Mouse (Mus musculus) spleen, adult 2 months (tissue): ENCODE measurements at regions not wholly inside any gene's neighbourhood (a gene's known extent, or its start where the extent isn't known, plus 50 kb on each side); places are given as distances from the start of the nearest gene placed in this dataset.

Source experiments
- DNase-seq, 2 experiments: peaks; one replicate each; pipeline versions ENCODE4 v3.0.0 to v3.0.0-alpha.2; 2012 to 2021; ENCODE audit warnings: low spot score in 2 of 2, low read depth in 1 of 2
- H3K27ac ChIP-seq: fragments of 200-500 bp; 2 replicates; pipeline ENCODE4 v1.5.1; 2012; ENCODE audit warnings: low read length, inconsistent platforms; ENCODE audit not compliant: insufficient read depth
- H3K27me3 ChIP-seq: fragments of 200-500 bp; 2 replicates; pipeline ENCODE4 v1.6.1; 2012; ENCODE audit warnings: mild to moderate bottlenecking, moderate library complexity, low read length, inconsistent platforms; ENCODE audit not compliant: control insufficient read depth, insufficient read depth
- H3K36me3 ChIP-seq: fragments of 200-500 bp; 2 replicates; pipeline ENCODE4 v1.6.1; 2012; ENCODE audit warnings: mild to moderate bottlenecking, low read length, inconsistent platforms; ENCODE audit not compliant: control insufficient read depth, insufficient read depth
- H3K4me1 ChIP-seq: fragments of 200-500 bp; 2 replicates; pipeline ENCODE4 v1.6.1; 2011; ENCODE audit warnings: inconsistent platforms; ENCODE audit not compliant: control insufficient read depth, insufficient read depth, insufficient read length
- H3K4me3 ChIP-seq: fragments of 200-500 bp; 2 replicates; pipeline ENCODE4 v1.5.1; 2011; ENCODE audit warnings: mild to moderate bottlenecking, inconsistent platforms; ENCODE audit not compliant: insufficient read depth, insufficient read length; ENCODE audit errors: extremely low read depth
- CTCF ChIP-seq: fragments of 200-500 bp; IDR thresholded peaks from 2 replicates; pipeline ENCODE4 v1.5.1; 2011; ENCODE audit warnings: mild to moderate bottlenecking, inconsistent platforms; ENCODE audit not compliant: insufficient read depth, insufficient read length, insufficient replicate concordance; ENCODE audit errors: extremely low read depth
- POLR2A ChIP-seq: fragments of 200-500 bp; IDR thresholded peaks from 2 replicates; pipeline ENCODE4 v1.6.1; 2011; ENCODE audit warnings: low read depth, low read length, inconsistent platforms
- whole genome bisulfite sequencing: fragments of 180-500 bp; shearing (Covaris S2); methylation state at CpG from one replicate; pipeline ENCODE4 v1.1.7; 2018; 5-methylcytosine and 5-hydroxymethylcytosine counted together

GRCm38 (mm10) chr2:75484951-75485350, 174.1 kb upstream of the Hnrnpa3 start:
- TF ChIP-seq POLR2A (no peak), CTCF (no peak)
- no peak for DNase-seq
- 75% methylated on average over 10 of the region's 10 CpGs for WGBS
- Histone ChIP-seq H3K4me1 (no peaks in the 10 kb centered on the region), H3K27ac (no peak overlapping the region), H3K4me3 (no peak overlapping the region), H3K36me3 (no peaks in the 10 kb centered on the region), H3K27me3 (no peaks in the 10 kb centered on the region)

GRCm38 (mm10) chr2:75491150-75491549, 167.9 kb upstream of the Hnrnpa3 start:
- Histone ChIP-seq H3K36me3 (no peaks in the 10 kb centered on the region), H3K27me3 (no peaks in the 10 kb centered on the region), H3K4me3 (no peak overlapping the region), H3K4me1 (no peaks in the 10 kb centered on the region), H3K27ac (no peak overlapping the region)
- no peak for DNase-seq
- 81% methylated on average over 1 of the region's 1 CpGs for WGBS
- TF ChIP-seq CTCF, result no peak
- no peak for TF ChIP-seq POLR2A

GRCm38 (mm10) chr2:75491789-75492500, 167.1 kb upstream of the Hnrnpa3 start:
- Histone ChIP-seq H3K36me3 (no peaks in the 10 kb centered on the region), H3K4me1 (no peaks in the 10 kb centered on the region), H3K27ac (no peak overlapping the region), H3K27me3 (no peaks in the 10 kb centered on the region), H3K4me3 (no peak overlapping the region)
- TF ChIP-seq CTCF, result no peak
- no peak for TF ChIP-seq POLR2A
- WGBS, result 87% methylated on average over 3 of the region's 3 CpGs
- no peak for DNase-seq

- Histone ChIP-seq H3K27me3 (no peaks in the 10 kb centered on the region), H3K4me3 (no peak overlapping the region), H3K4me1 (no peaks in the 10 kb centered on the region), H3K36me3 (no peaks in the 10 kb centered on the region), H3K27ac (no peak overlapping the region)
- 90% methylated on average over 4 of the region's 4 CpGs for WGBS
- DNase-seq, result no peak
- TF ChIP-seq CTCF (no peak), POLR2A (no peak)
Measured at GRCm38 (mm10) chr2:75492501-75492898, 166.6 kb upstream of the Hnrnpa3 start.

GRCm38 (mm10) chr2:75496606-75497240, 162.3 kb upstream of the Hnrnpa3 start:
- TF ChIP-seq POLR2A (no peak), CTCF (no peak)
- no peak for DNase-seq
- H3K27me3 ChIP-seq, result no peaks in the 10 kb centered on the region
- H3K4me3 ChIP-seq, result no peak overlapping the region
- H3K36me3 ChIP-seq, result no peaks in the 10 kb centered on the region
- 85% methylated on average over 5 of the region's 5 CpGs for WGBS
- H3K4me1 ChIP-seq, result no peaks in the 10 kb centered on the region
- no peak overlapping the region for H3K27ac ChIP-seq

- no peak for DNase-seq
- H3K4me1 ChIP-seq, result no peaks in the 10 kb centered on the region
- no peaks in the 10 kb centered on the region for H3K36me3 ChIP-seq
- TF ChIP-seq CTCF (no peak), POLR2A (no peak)
- no peak overlapping the region for H3K27ac ChIP-seq
- 89% methylated on average over 4 of the region's 4 CpGs for WGBS
- no peak overlapping the region for H3K4me3 ChIP-seq
- H3K27me3 ChIP-seq, result no peaks in the 10 kb centered on the region
Measured at GRCm38 (mm10) chr2:75510223-75510622, 148.8 kb upstream of the Hnrnpa3 start.

GRCm38 (mm10) chr2:75512422-75513170, 146.5 kb upstream of the Hnrnpa3 start:
- no peaks in the 10 kb centered on the region for H3K36me3 ChIP-seq
- no peak overlapping the region for H3K4me3 ChIP-seq
- H3K27me3 ChIP-seq, result no peaks in the 10 kb centered on the region
- no peak overlapping the region for H3K27ac ChIP-seq
- TF ChIP-seq POLR2A (no peak), CTCF (no peak)
- WGBS, result 85% methylated on average over 8 of the region's 8 CpGs
- no peaks in the 10 kb centered on the region for H3K4me1 ChIP-seq
- DNase-seq, result no peak
